Mouse (Mus musculus): Measurements from ENCODE around the gene Slc17a7. TPM values are rescaled to one million over a fixed set of nuclear protein-coding genes. Genes with fewer than 3 reads are reported as not detected.

The Slc17a7 gene
- polyA plus RNA-seq, 1 experiment from 2014 or later: not detected

DNA sequence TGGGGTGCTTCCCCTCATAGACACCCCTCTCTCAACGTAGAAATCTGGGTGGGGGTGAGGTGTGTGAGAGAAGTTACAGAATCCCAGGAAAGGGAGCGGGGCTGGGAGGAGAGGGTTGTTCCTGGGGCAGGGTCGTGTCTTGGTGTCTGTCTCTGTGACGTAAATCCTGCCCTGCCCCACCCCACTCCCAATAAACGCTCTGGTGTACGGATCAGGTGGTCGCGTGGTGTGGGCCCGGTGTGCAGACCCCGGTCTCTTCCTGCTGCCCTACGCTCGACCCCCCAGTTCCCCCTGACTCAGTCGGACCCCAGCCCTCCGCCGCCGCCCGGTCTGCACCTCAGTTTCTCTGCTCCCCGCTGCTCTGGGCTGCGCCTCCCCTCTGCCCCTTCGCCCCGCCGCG, 12.2 kb downstream of the Slc17a7 start:
- Histone ChIP-seq H3K36me3 (ENCODE audit: control insufficient read depth, insufficient read depth, low read length) (no peaks in the 10 kb centered on the region), H3K4me2 (replicated peaks; ENCODE audit: low read depth) (no peak overlapping the region), H3K9me3 (ENCODE audit: control insufficient read depth, low read length) (no peaks in the 10 kb centered on the region), H3K27me3 (ENCODE audit: control insufficient read depth, insufficient read depth, low read length) (peaks cover 23% of the 10 kb centered on the region; the same call in 1 of the 2 replicates), H3K27ac (replicated peaks) (no peak overlapping the region), H3K9ac (ENCODE audit: low read length) (no peak overlapping the region), H3K4me1 (replicated peaks; ENCODE audit: control insufficient read depth, insufficient read depth) (0 out of 2 replicates have a peak, but pooled peaks cover 6% of the 10 kb centered on the region), H3K4me3 (ENCODE audit: low read depth, low read length) (peak overlapping the region; percentile 6; the same call in 1 of the 2 replicates)
- ATAC-seq (ENCODE audit: low FRiP score, low TSS enrichment) (no peak), DNase-seq (ENCODE audit: low spot score) (no peak)
- TF ChIP-seq CTCF (IDR thresholded peaks at IDR 0.05; ENCODE audit: low read depth) (no peak), EP300 (optimal IDR thresholded peaks at IDR 0.05) (no peak)
- WGBS: 2% methylated on average over 23 of the region's 23 CpGs

DNA sequence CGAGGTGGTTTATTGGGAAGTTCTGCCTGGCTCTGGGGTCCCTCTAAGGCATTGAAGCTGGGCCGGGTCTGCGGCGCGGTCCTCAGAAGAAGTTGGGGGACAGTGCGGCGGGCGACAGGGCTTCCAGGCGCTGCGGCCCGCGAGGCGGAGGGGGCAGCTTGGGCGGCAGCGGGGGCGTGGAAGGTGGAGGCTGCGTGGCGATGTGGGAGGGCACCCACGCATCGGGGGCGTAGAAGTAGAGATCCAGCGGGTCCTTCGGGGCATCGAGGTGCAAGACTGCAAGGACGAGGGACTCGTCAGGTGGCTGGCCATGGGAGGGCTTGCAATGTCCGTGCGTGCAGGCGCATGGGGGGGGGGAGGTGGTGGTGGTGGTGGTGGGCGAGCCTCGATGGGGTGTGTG, 12.6 kb downstream of the Slc17a7 start:
- H3K4me2 ChIP-seq (replicated peaks; ENCODE audit: low read depth): 0 out of 2 replicates have a peak overlapping the region, but pooled peaks have one; percentile 14
- TF ChIP-seq CTCF (IDR thresholded peaks at IDR 0.05; ENCODE audit: low read depth): no peak
- TF ChIP-seq EP300 (optimal IDR thresholded peaks at IDR 0.05): no peak

DNA sequence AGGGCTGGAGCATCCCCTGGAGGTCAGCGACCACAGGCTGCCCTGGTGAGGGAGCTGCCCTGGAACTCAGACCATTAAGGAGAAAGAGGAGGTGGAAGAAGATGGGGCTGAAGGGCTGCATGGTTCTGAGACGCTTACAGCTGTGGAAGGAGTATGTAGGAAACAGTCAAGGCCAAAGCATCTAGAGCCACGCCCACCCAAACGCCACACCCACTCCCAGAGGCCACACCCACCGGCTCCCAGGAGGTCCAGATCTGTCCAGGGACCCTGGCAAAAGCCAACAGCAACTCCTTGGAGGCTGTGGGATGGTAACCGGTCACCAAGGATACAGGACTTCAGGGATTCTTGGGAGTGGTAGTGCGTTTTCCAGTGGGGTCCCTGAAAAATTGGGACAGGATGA, 14.8 kb downstream of the Slc17a7 start:
- DNase-seq (ENCODE audit: low spot score) (no peak), ATAC-seq (ENCODE audit: low FRiP score, low TSS enrichment) (no peak)
- WGBS: 25% methylated on average over 7 of the region's 7 CpGs
- Histone ChIP-seq H3K27ac (replicated peaks) (no peak overlapping the region), H3K4me1 (replicated peaks; ENCODE audit: control insufficient read depth, insufficient read depth) (peaks cover 9% of the 10 kb centered on the region), H3K9me3 (ENCODE audit: control insufficient read depth, low read length) (no peaks in the 10 kb centered on the region), H3K4me2 (replicated peaks; ENCODE audit: low read depth) (no peak overlapping the region), H3K9ac (ENCODE audit: low read length) (no peak overlapping the region), H3K36me3 (ENCODE audit: control insufficient read depth, insufficient read depth, low read length) (no peaks in the 10 kb centered on the region), H3K27me3 (ENCODE audit: control insufficient read depth, insufficient read depth, low read length) (peaks cover 32% of the 10 kb centered on the region; the same call in 1 of the 2 replicates), H3K4me3 (ENCODE audit: low read depth, low read length) (no peak overlapping the region)
- TF ChIP-seq EP300 (optimal IDR thresholded peaks at IDR 0.05) (no peak), CTCF (IDR thresholded peaks at IDR 0.05; ENCODE audit: low read depth) (no peak)

More for the DNA sequence above, 12.6 kb downstream of the Slc17a7 start:
- Histone ChIP-seq H3K27me3 (ENCODE audit: control insufficient read depth, insufficient read depth, low read length) (peaks cover 27% of the 10 kb centered on the region; the same call in 1 of the 2 replicates), H3K4me3 (ENCODE audit: low read depth, low read length) (peak overlapping the region; percentile 6; the same call in 1 of the 2 replicates), H3K9me3 (ENCODE audit: control insufficient read depth, low read length) (no peaks in the 10 kb centered on the region), H3K27ac (replicated peaks) (no peak overlapping the region), H3K9ac (ENCODE audit: low read length) (no peak overlapping the region), H3K36me3 (ENCODE audit: control insufficient read depth, insufficient read depth, low read length) (no peaks in the 10 kb centered on the region), H3K4me1 (replicated peaks; ENCODE audit: control insufficient read depth, insufficient read depth) (0 out of 2 replicates have a peak, but pooled peaks cover 6% of the 10 kb centered on the region)
- no peak for ATAC-seq (ENCODE audit: low FRiP score, low TSS enrichment)
- DNase-seq (ENCODE audit: low spot score): no peak
- 4% methylated on average over 30 of the region's 31 CpGs for WGBS

DNA sequence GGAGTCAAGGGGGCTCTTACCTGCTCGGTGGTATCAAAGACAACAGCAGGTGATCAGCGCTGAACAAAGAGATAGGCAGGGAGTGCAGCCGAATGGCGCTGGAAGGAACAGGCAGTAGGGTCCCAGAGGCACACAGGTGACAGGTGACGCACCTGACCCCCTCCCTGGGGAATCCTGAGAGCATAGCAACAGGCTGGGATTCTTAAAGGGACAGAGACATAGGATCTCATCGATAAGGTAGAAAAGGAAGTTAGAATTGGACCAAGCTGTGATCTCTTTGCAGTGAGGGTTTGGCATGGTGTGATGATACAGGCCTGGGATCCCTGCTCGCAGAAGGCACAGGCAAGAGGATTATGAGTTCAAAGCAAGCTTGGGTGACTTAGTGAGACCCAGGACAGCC, 15.7 kb downstream of the Slc17a7 start, which contains the start of gene Gfy:
Gfy (minus strand) TSS at position 101 of the 400 bp plus-strand sequence.
- 22% methylated on average over 7 of the region's 7 CpGs for WGBS

DNA sequence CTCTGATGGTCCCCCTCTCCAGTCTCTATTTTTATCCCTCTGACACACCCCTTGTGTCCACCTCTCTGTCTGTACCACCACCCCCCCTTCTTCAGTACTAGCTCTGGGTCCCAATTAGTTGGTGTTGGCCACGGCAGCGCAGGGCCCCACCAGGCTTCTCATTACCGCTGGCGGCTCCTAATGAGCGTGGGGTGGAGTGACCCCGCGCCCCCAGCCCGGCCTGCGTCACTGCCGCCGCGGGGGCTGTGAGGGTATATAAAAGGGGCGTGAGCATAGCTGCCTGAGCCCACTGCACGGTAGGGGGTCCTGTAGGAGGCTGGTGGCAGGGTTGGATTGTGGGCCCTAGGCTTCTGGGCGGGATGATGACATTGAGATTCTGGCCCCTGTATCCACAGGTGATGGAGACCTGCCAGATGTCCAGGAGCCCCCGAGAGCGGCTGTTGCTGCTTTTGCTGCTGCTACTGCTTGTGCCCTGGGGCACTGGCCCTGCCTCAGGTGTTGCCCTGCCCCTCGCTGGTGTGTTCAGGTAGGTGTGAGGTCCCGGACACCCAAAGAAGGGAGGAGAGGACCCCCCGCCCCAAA, 17.2 kb downstream of the Slc17a7 start, which contains the start of gene Pth2:
Pth2 (plus strand) TSS at position 100 of the 582 bp plus-strand sequence.
- no peaks in the 10 kb centered on the region for H3K36me3 ChIP-seq (ENCODE audit: control insufficient read depth, insufficient read depth, low read length)
- no peaks in the 10 kb centered on the region for H3K9me3 ChIP-seq (ENCODE audit: control insufficient read depth, low read length)
- peaks cover 29% of the 10 kb centered on the region; the same call in 1 of the 2 replicates for H3K27me3 ChIP-seq (ENCODE audit: control insufficient read depth, insufficient read depth, low read length)
- no peak for DNase-seq (ENCODE audit: low spot score)
- H3K9ac ChIP-seq (ENCODE audit: low read length): no peak within 1 kb of the TSS
- no peak within 1 kb of the TSS for H3K4me2 ChIP-seq (replicated peaks; ENCODE audit: low read depth)
- peaks cover 6% of the 10 kb centered on the region for H3K4me1 ChIP-seq (replicated peaks; ENCODE audit: control insufficient read depth, insufficient read depth)
- ATAC-seq (ENCODE audit: low FRiP score, low TSS enrichment): no peak
- peak within 1 kb of the TSS; percentile 15; the same call in 1 of the 2 replicates for H3K4me3 ChIP-seq (ENCODE audit: low read depth, low read length)
- TF ChIP-seq EP300 (optimal IDR thresholded peaks at IDR 0.05) (no peak), CTCF (IDR thresholded peaks at IDR 0.05; ENCODE audit: low read depth) (no peak)
- H3K27ac ChIP-seq (replicated peaks): no peak within 1 kb of the TSS
- 27% methylated on average over 19 of the region's 20 CpGs for WGBS

More for the DNA sequence above, 15.7 kb downstream of the Slc17a7 start, which contains the start of gene Gfy:
- H3K9ac ChIP-seq (ENCODE audit: low read length): no peak within 1 kb of the TSS
- DNase-seq (ENCODE audit: low spot score) (no peak), ATAC-seq (ENCODE audit: low FRiP score, low TSS enrichment) (no peak)
- no peak for TF ChIP-seq CTCF (IDR thresholded peaks at IDR 0.05; ENCODE audit: low read depth)
- TF ChIP-seq EP300 (optimal IDR thresholded peaks at IDR 0.05): no peak
- H3K4me2 ChIP-seq (replicated peaks; ENCODE audit: low read depth): no peak within 1 kb of the TSS
- H3K4me3 ChIP-seq (ENCODE audit: low read depth, low read length): no peak within 1 kb of the TSS
- no peaks in the 10 kb centered on the region for H3K9me3 ChIP-seq (ENCODE audit: control insufficient read depth, low read length)
- H3K4me1 ChIP-seq (replicated peaks; ENCODE audit: control insufficient read depth, insufficient read depth): peaks cover 9% of the 10 kb centered on the region
- H3K27me3 ChIP-seq (ENCODE audit: control insufficient read depth, insufficient read depth, low read length): peaks cover 32% of the 10 kb centered on the region; the same call in 1 of the 2 replicates
- no peaks in the 10 kb centered on the region for H3K36me3 ChIP-seq (ENCODE audit: control insufficient read depth, insufficient read depth, low read length)
- H3K27ac ChIP-seq (replicated peaks): no peak within 1 kb of the TSS

DNA sequence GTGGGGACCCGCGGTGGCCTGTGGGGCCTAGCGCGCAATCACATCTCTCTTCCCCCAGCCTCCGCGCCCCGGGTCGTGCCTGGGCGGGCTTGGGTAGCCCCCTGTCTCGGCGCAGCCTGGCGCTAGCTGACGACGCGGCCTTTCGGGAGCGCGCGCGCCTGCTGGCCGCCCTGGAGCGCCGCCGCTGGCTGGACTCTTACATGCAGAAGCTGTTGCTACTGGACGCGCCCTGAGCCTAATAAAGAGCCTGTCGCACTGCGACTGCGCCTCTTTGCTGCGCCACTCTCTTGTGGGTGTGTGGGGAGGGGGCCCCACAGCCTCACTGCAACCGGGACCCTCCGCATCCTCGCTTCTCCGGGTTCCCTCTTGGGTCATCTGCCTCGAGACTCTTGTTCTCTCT, 17.8 kb downstream of the Slc17a7 start:
- 0 out of 2 replicates have a peak, but pooled peaks have one; percentile 16 for ATAC-seq (ENCODE audit: low FRiP score, low TSS enrichment)

More for the DNA sequence above, 17.8 kb downstream of the Slc17a7 start:
- Histone ChIP-seq H3K27ac (replicated peaks) (no peak overlapping the region), H3K36me3 (ENCODE audit: control insufficient read depth, insufficient read depth, low read length) (no peaks in the 10 kb centered on the region), H3K27me3 (ENCODE audit: control insufficient read depth, insufficient read depth, low read length) (peaks cover 29% of the 10 kb centered on the region; the same call in 1 of the 2 replicates), H3K4me3 (ENCODE audit: low read depth, low read length) (peak overlapping the region; percentile 15; the same call in 1 of the 2 replicates), H3K9ac (ENCODE audit: low read length) (no peak overlapping the region), H3K4me2 (replicated peaks; ENCODE audit: low read depth) (no peak overlapping the region), H3K4me1 (replicated peaks; ENCODE audit: control insufficient read depth, insufficient read depth) (peaks cover 3% of the 10 kb centered on the region), H3K9me3 (ENCODE audit: control insufficient read depth, low read length) (no peaks in the 10 kb centered on the region)
- DNase-seq (ENCODE audit: low spot score): peak; percentile 60
- TF ChIP-seq CTCF (IDR thresholded peaks at IDR 0.05; ENCODE audit: low read depth) (no peak; the same call in 1 of the 2 replicates), EP300 (optimal IDR thresholded peaks at IDR 0.05) (no peak)
- 4% methylated on average over 34 of the region's 35 CpGs for WGBS

Data from stomach, postnatal 0 days (tissue).